Comparison of ENCODE assay signal across 11 mouse cellular contexts in the genomic region with DNA sequence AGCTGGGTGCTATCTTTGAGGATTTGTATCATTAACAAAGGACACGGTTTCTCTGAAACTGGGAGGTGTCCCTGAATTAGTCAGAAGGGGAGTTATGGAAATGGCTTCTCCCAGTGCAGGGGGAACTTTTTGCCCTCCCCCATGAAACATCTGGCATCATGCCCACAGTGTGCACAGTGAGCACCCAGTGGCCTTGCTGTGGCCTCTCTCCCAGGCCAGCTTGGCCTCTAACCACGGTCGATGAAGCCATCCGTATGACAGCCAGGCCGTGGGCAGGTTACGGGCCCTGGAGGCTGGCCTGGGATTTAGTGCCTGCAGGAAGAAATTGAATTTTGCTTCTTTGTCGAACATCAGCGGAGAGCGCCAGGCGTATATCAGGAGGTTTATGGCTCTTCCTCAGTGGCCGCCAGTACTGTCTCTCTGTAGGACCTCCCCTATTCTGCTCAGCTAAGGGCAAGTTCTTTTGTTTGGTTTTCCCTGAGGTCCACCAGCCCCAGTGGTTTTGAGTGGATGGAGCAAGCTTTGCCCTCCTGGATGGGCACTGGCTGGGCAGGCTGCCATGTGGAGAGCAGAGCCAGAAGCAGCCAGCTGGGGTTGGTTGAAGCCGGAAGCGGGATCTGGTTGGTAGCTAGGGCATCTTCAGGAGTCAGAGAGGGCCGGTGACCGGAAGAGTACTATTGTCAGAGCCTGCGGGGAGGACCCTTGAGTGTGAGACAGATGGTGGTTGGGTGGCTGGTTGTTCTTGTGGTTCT. TPM values are rescaled to one million over a fixed set of nuclear protein-coding genes. Genes with fewer than 3 reads are reported as not detected.
DNase-seq lines count a peak whose midpoint lies in the region; ATAC-seq and TF ChIP-seq lines count a peak whose summit lies in the region.
"Had no signal": no experiment of that assay in that cellular context is flagged by ENCODE, and none has a peak within 500 bp of the region (broad histone marks: within the 10 kb centered on the region; RNA-seq: fewer than 3 reads in every experiment).

No protein-coding gene starts in this region.

- H3K9ac ChIP-seq in hindbrain, embryonic 15.5 days, result no peak overlapping the region
- H3K9ac ChIP-seq in hindbrain, embryonic 11.5 days (ENCODE audit: low read depth, low read length), result no peak overlapping the region
- H3K9ac ChIP-seq: heart, embryonic 15.5 days; liver, embryonic 15.5 days had no signal

- no peaks in the 10 kb centered on the region for H3K9me3 ChIP-seq in hindbrain, embryonic 15.5 days
- H3K9me3 ChIP-seq in hindbrain, embryonic 11.5 days (ENCODE audit: control insufficient read depth, low read length), result no peaks in the 10 kb centered on the region
- H3K9me3 ChIP-seq: heart, embryonic 15.5 days; liver, embryonic 15.5 days had no signal

- intact Hi-C loops in gastrocnemius, postnatal 36 days (cut with DNase I), result no loop called here

- TF ChIP-seq CTCF in thymus, adult 2 months (IDR thresholded peaks at IDR 0.05; ENCODE audit: borderline replicate concordance, control insufficient read depth, extremely low read depth, insufficient read depth, low read length, poor library complexity), result no peak

- peaks cover 39% of the 10 kb centered on the region for H3K4me1 ChIP-seq in hindbrain, embryonic 15.5 days (replicated peaks)
- no peaks in the 10 kb centered on the region for H3K4me1 ChIP-seq in hindbrain, embryonic 11.5 days (replicated peaks; ENCODE audit: control insufficient read depth, insufficient read depth, low read length)
- H3K4me1 ChIP-seq in thymus, adult 2 months (replicated peaks; ENCODE audit: control insufficient read depth, insufficient read depth, low read length), result no peaks in the 10 kb centered on the region
- H3K4me1 ChIP-seq: liver, embryonic 15.5 days had no signal

- DNase-seq in hindbrain, embryonic 11.5 days (ENCODE audit: low spot score), result no peak
- peak; percentile 32 for DNase-seq in 3134 (ENCODE audit: extremely low read depth, insufficient read length, low spot score)
- peak; percentile 91 to 95 for DNase-seq in adrenal gland, adult (ENCODE audit: inconsistent age in 2 of 2, low spot score in 1 of 2)
- peak; percentile 67 for DNase-seq in kidney, postnatal 14 days
- no peak for DNase-seq in thymus, adult 2 months
- no peak for DNase-seq in gastrocnemius, postnatal 36 days
- DNase-seq in spleen, postnatal 10 days (ENCODE audit: low spot score in 2 of 2), result no peak

- TF ChIP-seq POLR2A in thymus, adult 2 months (IDR thresholded peaks at IDR 0.05; ENCODE audit: control insufficient read depth, extremely low read depth, insufficient read depth, low read length, poor library complexity), result no peak

- 52% methylated on average over 16 of the region's 16 CpGs for WGBS in hindbrain, embryonic 15.5 days
- WGBS in hindbrain, embryonic 11.5 days, result 89% methylated on average over 16 of the region's 16 CpGs
- WGBS in thymus, adult 2 months, result 96% methylated on average over 16 of the region's 16 CpGs

- H3K27me3 ChIP-seq in hindbrain, embryonic 15.5 days, result no peaks in the 10 kb centered on the region
- 0 out of 2 replicates have a peak, but pooled peaks cover 3% of the 10 kb centered on the region for H3K27me3 ChIP-seq in hindbrain, embryonic 11.5 days (ENCODE audit: control insufficient read depth, insufficient read depth, low read length)
- H3K27me3 ChIP-seq in thymus, adult 2 months (ENCODE audit: control insufficient read depth, insufficient read depth, low read length), result peaks cover 2% of the 10 kb centered on the region; the same call in 1 of the 2 replicates

- peak overlapping the region; percentile 52 for H3K27ac ChIP-seq in hindbrain, embryonic 15.5 days (replicated peaks)
- H3K27ac ChIP-seq in hindbrain, embryonic 11.5 days (ENCODE audit: low read depth, low read length), result no peak overlapping the region
- no peak overlapping the region for H3K27ac ChIP-seq in thymus, adult 2 months (ENCODE audit: control insufficient read depth, insufficient read depth, low read length)
- H3K27ac ChIP-seq: heart, embryonic 15.5 days; liver, embryonic 15.5 days had no signal

- no peak overlapping the region for H3K4me3 ChIP-seq in hindbrain, embryonic 15.5 days
- no peak overlapping the region for H3K4me3 ChIP-seq in hindbrain, embryonic 11.5 days (ENCODE audit: low read depth, low read length)
- no peak overlapping the region for H3K4me3 ChIP-seq in thymus, adult 2 months (ENCODE audit: control insufficient read depth, insufficient read depth, low read length)
- H3K4me3 ChIP-seq: erythroblast, embryonic 14.5 days; heart, embryonic 15.5 days; liver, embryonic 15.5 days had no signal

- peaks cover 11% of the 10 kb centered on the region for H3K36me3 ChIP-seq in hindbrain, embryonic 15.5 days
- no peaks in the 10 kb centered on the region for H3K36me3 ChIP-seq in hindbrain, embryonic 11.5 days (ENCODE audit: control insufficient read depth, insufficient read depth, low read length)
- H3K36me3 ChIP-seq in thymus, adult 2 months (ENCODE audit: control insufficient read depth, insufficient read depth, low read length), result no peaks in the 10 kb centered on the region
- H3K36me3 ChIP-seq: heart, embryonic 15.5 days; liver, embryonic 15.5 days had no signal

- H3K4me2 ChIP-seq in hindbrain, embryonic 15.5 days, result no peak overlapping the region
- H3K4me2 ChIP-seq in hindbrain, embryonic 11.5 days (replicated peaks; ENCODE audit: low read depth, low read length), result no peak overlapping the region
- H3K4me2 ChIP-seq: heart, embryonic 15.5 days; liver, embryonic 15.5 days had no signal

- no peak for ATAC-seq in hindbrain, embryonic 15.5 days (ENCODE audit: low FRiP score, low read depth)
- ATAC-seq in hindbrain, embryonic 11.5 days (ENCODE audit: low FRiP score), result no peak

RNA-seq across cellular contexts. Expression of gene Adgrb2, which starts 9.4 kb away (rescaled TPM):
- 16.4 and 17.4 TPM in 2 replicates for polyA plus RNA-seq in hindbrain, embryonic 15.5 days (2015; fragmentation: Nextera tagmentation; extraction: Ambion mirVana)
- polyA plus RNA-seq in hindbrain, embryonic 11.5 days (2014; fragmentation: Nextera tagmentation; extraction: Ambion mirVana), result 4.5 and 6.3 TPM in 2 replicates
- 5.8 and 6.7 TPM in 2 replicates for polyA plus RNA-seq in thymus, adult 2 months (2012; rRNA removed)
- total RNA-seq in gastrocnemius, postnatal 36 days (2021), result 1 to 10 TPM in 1 of 2 experiments, under 1 TPM in 1; 0.54 to 1.2 TPM
- polyA plus RNA-seq: erythroblast, embryonic 14.5 days had no signal

RNA-seq across cellular contexts. Expression of gene Col16a1, which starts 53.5 kb away (rescaled TPM):
- polyA plus RNA-seq in hindbrain, embryonic 15.5 days (2015; fragmentation: Nextera tagmentation; extraction: Ambion mirVana), result 13.4 and 13.9 TPM in 2 replicates
- 5.3 and 9.9 TPM in 2 replicates for polyA plus RNA-seq in hindbrain, embryonic 11.5 days (2014; fragmentation: Nextera tagmentation; extraction: Ambion mirVana)
- polyA plus RNA-seq in thymus, adult 2 months (2012; rRNA removed), result 2.6 and 4.4 TPM in 2 replicates
- 1 to 10 TPM; 6.9 to 7.7 TPM for total RNA-seq in gastrocnemius, postnatal 36 days (2021)
- polyA plus RNA-seq: erythroblast, embryonic 14.5 days had no signal

Comparison
In these comparisons a context has a peak if more than half of its experiments do, and no peak if none do; other contexts are left out.
1. DNase-seq: peak in 3134 (single experiment), adrenal gland, adult (2 of 2) and kidney, postnatal 14 days (single experiment); none in hindbrain, embryonic 11.5 days (single experiment), thymus, adult 2 months (single experiment), gastrocnemius, postnatal 36 days (0 of 2) and spleen, postnatal 10 days (0 of 2).